Mouse (Mus musculus) regulatory T cell (primary cell): ENCODE data around the gene Dnah10.

Source experiments
- in situ Hi-C: fragments of 300-600 bp; cut with MboI, MseI; formaldehyde crosslinking; loops from one replicate; pipeline ENCODE4 v1.15.1; 2025; ENCODE audit warnings: high pct_unique_total_duplicates

The Dnah10 gene

DNA sequence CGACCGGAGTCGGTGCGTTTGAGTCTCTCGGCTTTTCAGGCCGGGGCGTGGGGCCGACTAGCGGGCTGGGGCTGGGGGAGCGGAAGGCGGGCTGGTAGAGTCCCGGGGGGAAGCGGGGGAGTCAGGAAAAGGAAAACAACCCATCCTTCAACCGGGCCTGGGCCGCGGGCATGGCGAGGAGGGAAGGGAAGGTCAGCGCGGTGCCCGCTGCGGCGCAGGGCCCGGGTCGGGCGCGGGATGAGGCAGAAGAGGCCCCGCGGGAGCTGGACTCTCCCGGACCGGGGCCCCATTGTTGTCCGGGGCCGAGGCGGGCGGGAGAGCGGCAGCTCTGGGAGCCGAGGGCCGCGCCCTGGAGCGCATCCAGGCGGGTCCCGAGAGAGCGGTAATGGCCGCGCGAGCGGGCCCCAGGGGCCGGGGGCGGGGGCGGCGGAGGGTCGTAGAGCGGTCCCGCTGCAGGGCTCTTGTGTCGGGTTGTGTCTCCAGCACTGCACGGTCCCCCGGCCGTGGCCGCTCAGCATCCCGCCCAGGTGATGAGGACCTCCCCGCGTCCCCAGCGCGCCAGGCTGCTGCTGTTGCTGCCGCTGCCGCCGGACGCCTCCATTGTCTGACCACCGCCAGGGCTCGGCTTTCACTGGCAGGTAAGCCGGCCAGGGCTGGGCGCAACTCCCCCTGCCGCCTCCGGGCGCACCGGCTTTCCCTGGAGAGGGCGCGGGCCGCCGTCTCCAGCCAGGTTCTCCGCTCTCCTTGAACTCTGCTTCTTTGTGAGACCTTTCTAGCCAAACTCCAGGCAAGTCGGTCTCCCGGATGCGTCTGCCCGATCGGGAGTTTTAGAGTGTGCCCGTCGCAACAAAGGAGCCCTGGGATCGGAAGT lies 138.2 kb downstream of the Dnah10 start:
- in situ Hi-C loops = no loop called here

- in situ Hi-C loops = no loop called here
Observed at GRCm38 (mm10) chr5:124868981-124869380, 144.1 kb downstream of the Dnah10 start.

DNA sequence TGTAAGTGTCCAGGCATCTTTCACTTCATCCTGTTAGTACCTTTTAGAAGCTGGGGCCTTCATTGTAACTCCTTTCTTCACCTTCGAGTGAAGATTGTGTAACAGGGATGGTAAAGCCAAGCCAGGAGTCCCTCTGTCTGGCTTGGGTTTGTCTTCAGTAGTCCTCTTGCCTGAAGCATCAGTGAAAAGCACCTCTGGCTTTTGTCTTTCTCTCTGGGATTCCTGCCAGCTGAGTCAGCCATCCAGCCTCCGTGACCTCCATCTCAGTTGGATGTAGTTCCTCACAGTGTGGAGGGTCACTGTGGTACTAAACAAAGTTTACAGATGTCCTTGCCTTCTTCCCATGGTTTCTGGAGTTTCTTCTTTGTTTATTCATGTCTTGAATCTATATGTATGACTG lies 147.1 kb downstream of the Dnah10 start:
- in situ Hi-C loops = loop anchor here (10.0 kb wide), 1 partner anchor 267 kb away; no protein-coding TSS in a partner anchor

- in situ Hi-C loops = loop anchor here (10.0 kb wide), 1 partner anchor 268 kb away; no protein-coding TSS in a partner anchor
Observed at GRCm38 (mm10) chr5:124873096-124873495, 148.2 kb downstream of the Dnah10 start.

DNA sequence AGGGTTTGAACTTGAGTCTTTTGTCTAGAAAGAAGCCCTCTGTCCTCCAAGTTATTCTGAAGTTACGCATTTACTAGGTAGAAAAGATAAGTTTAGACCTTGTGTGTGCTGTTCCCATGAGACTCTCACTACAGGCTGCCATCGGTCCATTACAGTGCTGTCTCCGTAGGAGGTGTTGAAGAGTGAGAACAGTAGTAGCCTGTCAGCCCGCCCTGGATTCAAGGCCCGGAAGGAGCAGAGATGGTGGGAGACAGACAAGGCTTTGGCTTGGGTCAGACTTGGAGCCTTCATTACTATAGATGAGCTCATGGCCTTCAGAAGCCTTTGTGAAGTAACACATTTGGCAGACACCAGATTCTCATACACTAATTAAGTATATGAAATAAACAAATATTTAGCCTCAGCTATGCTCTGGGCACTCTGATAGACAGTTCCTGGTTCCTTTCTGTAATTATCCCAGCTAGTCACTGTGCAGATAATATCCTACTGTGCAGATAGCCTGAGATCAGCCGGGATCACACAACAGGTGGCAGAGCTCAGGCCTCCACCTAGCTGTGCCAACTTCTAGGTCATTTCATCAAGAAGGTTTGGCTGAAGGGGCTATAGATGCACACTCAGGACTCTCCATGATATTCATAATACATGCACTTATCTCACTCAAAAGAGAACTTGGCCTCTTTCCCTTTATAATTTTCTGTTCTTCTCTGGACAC lies 149.2 kb downstream of the Dnah10 start:
- in situ Hi-C loops = loop anchor here (10.0 kb wide), 1 partner anchor 269 kb away; no protein-coding TSS in a partner anchor

- in situ Hi-C loops = loop anchor here (10.0 kb wide), 1 partner anchor 274 kb away; no protein-coding TSS in a partner anchor
Observed at GRCm38 (mm10) chr5:124879251-124879650, 154.4 kb downstream of the Dnah10 start.

DNA sequence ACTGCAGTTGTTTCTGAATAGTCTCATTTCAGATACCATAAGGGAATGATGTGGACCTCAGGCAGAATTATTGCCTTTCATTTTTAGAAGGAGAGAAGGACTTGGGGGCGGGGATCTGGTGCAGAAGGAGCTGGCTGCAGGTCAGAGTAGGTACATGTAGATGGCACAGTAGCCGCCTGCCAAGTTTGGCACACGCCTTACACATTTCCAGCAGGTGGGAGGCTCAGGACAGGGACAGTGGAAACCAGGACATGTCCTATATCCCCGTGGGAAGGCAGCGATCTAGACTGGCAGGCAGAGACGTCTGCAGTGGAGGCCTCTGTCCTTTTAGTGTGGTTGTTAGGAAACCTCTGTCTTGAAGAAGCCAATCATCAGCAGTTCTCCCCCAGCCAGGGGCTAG lies 154.9 kb downstream of the Dnah10 start:
- in situ Hi-C loops = loop anchor here (10.0 kb wide), 1 partner anchor 275 kb away; no protein-coding TSS in a partner anchor

DNA sequence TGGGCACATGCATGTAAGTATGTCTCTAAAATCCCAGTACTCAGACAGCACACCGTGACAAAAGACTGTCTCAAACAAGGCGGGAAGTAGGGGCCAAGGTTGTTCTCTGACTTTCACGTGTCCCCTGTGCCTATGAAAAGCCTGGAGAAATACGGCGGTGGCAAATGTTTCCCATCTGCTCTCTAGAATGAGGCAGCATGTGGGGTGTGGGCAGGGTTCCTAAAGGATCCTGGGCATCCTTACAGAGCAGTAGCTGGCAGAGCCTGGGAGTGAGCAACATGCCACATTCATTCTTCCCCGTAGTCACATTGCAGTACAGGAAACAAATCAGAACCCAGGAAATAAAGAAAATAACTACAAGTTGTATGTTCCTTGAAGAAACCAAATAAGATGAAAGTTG lies 159.0 kb downstream of the Dnah10 start:
- in situ Hi-C loops = no loop called here
